In the genomic region with DNA sequence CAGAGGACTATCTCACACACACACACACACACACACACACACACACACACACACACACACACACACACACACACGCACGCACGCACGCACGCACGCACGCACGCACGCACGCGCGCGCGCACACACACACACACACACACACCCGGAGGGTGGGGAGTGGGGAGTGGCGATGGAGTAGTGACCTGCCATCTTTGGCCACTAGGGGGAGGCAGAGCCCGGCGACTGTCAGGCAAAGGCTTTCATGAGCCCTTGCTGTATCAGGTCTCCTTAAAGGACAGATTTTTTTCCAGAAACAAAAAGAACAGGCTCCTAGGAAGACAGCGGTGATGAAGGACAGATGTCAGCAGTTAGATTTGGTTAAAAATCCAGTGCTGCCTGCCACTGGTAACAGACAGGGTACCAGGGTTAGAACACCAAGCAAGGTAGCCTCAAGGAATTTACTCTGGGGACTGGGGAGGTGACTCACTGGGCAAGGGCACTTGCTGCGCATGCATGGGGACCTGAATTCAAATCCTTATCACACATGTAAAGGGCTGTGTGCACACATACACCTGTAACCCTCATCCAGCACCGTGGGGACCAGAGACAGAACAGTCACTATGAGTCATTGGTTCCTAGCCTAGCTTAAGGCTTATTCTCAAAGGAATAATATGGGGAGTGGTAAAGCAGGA, we compare ENCODE assay signal across 7 mouse cellular contexts. TPM values are rescaled to one million over a fixed set of nuclear protein-coding genes. Genes with fewer than 3 reads are reported as not detected.
A peak's percentile ranks its signal among the peaks of the same experiment; 100 is the strongest.
DNase-seq lines count a peak whose midpoint lies in the region; ATAC-seq lines count a peak whose summit lies in the region.

No protein-coding gene starts in this region.

- H3K4me3 ChIP-seq in limb, embryonic 12.5 days (replicated peaks), result no peak overlapping the region
- no peak overlapping the region for H3K4me3 ChIP-seq in midbrain, embryonic 15.5 days

- H3K36me3 ChIP-seq in limb, embryonic 12.5 days, result no peaks in the 10 kb centered on the region
- H3K36me3 ChIP-seq in midbrain, embryonic 15.5 days (replicated peaks), result no peaks in the 10 kb centered on the region

- H3K9ac ChIP-seq in limb, embryonic 12.5 days (replicated peaks), result no peak overlapping the region
- no peak overlapping the region for H3K9ac ChIP-seq in midbrain, embryonic 15.5 days

- DNase-seq in adrenal gland, adult 8-10 months, result peak; percentile 69
- DNase-seq in embryo, embryonic 10 days (ENCODE audit: low spot score), result peak; percentile 82
- peak; percentile 84 for DNase-seq in gastrocnemius, postnatal 14 days
- peak; percentile 44 to 65 for DNase-seq in kidney, adult 8-10 months
- peak; percentile 54 to 76 for DNase-seq in spleen, postnatal 10 days (ENCODE audit: low spot score in 2 of 2)

- ATAC-seq in limb, embryonic 12.5 days (ENCODE audit: insufficient number of reproducible peaks, insufficient read depth, low FRiP score, low TSS enrichment, low read depth), result 0 out of 2 replicates have a peak, but pooled peaks have one; percentile 50
- peak; percentile 65 for ATAC-seq in midbrain, embryonic 15.5 days (replicated peaks)

- intact Hi-C loops in gastrocnemius, postnatal 14 days (cut with DNase I; ENCODE audit: low total_unique reads), result no loop called here

- no peaks in the 10 kb centered on the region for H3K9me3 ChIP-seq in limb, embryonic 12.5 days
- H3K9me3 ChIP-seq in midbrain, embryonic 15.5 days, result no peaks in the 10 kb centered on the region

- 13% methylated on average over 19 of the region's 21 CpGs for WGBS in limb, embryonic 12.5 days
- WGBS in midbrain, embryonic 15.5 days, result 28% methylated on average over 21 of the region's 21 CpGs

- H3K4me2 ChIP-seq in limb, embryonic 12.5 days, result peak overlapping the region; percentile 30
- H3K4me2 ChIP-seq in midbrain, embryonic 15.5 days, result no peak overlapping the region

- no peak overlapping the region for H3K27ac ChIP-seq in limb, embryonic 12.5 days
- 0 out of 2 replicates have a peak overlapping the region, but pooled peaks have one; percentile 22 for H3K27ac ChIP-seq in midbrain, embryonic 15.5 days

- H3K4me1 ChIP-seq in limb, embryonic 12.5 days (replicated peaks), result no peaks in the 10 kb centered on the region
- no peaks in the 10 kb centered on the region for H3K4me1 ChIP-seq in midbrain, embryonic 15.5 days

- no peaks in the 10 kb centered on the region for H3K27me3 ChIP-seq in limb, embryonic 12.5 days
- H3K27me3 ChIP-seq in midbrain, embryonic 15.5 days (replicated peaks), result no peaks in the 10 kb centered on the region

RNA-seq across cellular contexts. Expression of a gene that starts 6.6 kb away (rescaled TPM):
- 1 to 10 TPM; 3.4 to 8.2 (median 4.1) TPM for total RNA-seq in adrenal gland, adult 8-10 months (2022)
- total RNA-seq in gastrocnemius, postnatal 14 days (2021), result 1 to 10 TPM; 2.3 to 2.4 TPM
- 2.8 and 4.4 TPM in 2 replicates for polyA plus RNA-seq in limb, embryonic 12.5 days (2016; fragmentation: Nextera tagmentation; extraction: Ambion mirVana)
- polyA plus RNA-seq in midbrain, embryonic 15.5 days (2015; fragmentation: Nextera tagmentation; extraction: Ambion mirVana), result 24.8 and 27.6 TPM in 2 replicates

RNA-seq across cellular contexts. Expression of a gene that starts 27.7 kb away (rescaled TPM):
- under 1 TPM; 0.06 to 0.35 (median 0.26) TPM for total RNA-seq in adrenal gland, adult 8-10 months (2022)
- total RNA-seq in gastrocnemius, postnatal 14 days (2021), result under 1 TPM; 0.10 to 0.18 TPM
- 0.13 and 0.27 TPM in 2 replicates for polyA plus RNA-seq in limb, embryonic 12.5 days (2016; fragmentation: Nextera tagmentation; extraction: Ambion mirVana)
- polyA plus RNA-seq in midbrain, embryonic 15.5 days (2015; fragmentation: Nextera tagmentation; extraction: Ambion mirVana), result 0.26 and 0.29 TPM in 2 replicates

RNA-seq across cellular contexts. Expression of a gene that starts 51.1 kb away (rescaled TPM):
- total RNA-seq in adrenal gland, adult 8-10 months (2022), result 10 to 100 TPM; 33.7 to 65.5 (median 38.5) TPM
- under 1 TPM in 1 of 2 experiments, not detected in 1; 0.27 TPM for total RNA-seq in gastrocnemius, postnatal 14 days (2021)
- 1.2 and 1.3 TPM in 2 replicates for polyA plus RNA-seq in limb, embryonic 12.5 days (2016; fragmentation: Nextera tagmentation; extraction: Ambion mirVana)
- 40.9 and 47.5 TPM in 2 replicates for polyA plus RNA-seq in midbrain, embryonic 15.5 days (2015; fragmentation: Nextera tagmentation; extraction: Ambion mirVana)

Comparison
In these comparisons a context has a peak if more than half of its experiments do, and no peak if none do; other contexts are left out.
1. RNA of a gene that starts 51.1 kb away (total RNA-seq): 33.7 to 65.5 TPM in adrenal gland, adult 8-10 months; 0.27 TPM in gastrocnemius, postnatal 14 days; every median in the first group is over 10 times any median in the second.
2. Peak in every context shown above with its lines, with median percentiles within 50 percentile points of each other: DNase-seq.